Mouse (Mus musculus): ENCODE results near the gene 1700080O16Rik.

1700080O16Rik gene

GRCm38 (mm10) chrX:51972672-51973071 lies at the start of gene 1700080O16Rik:
TSS of gene 1700080O16Rik (minus strand) at chrX:51972772.
- DNase-seq (ENCODE audit: low spot score) = no peak

GRCm38 (mm10) chrX:52017660-52018059 lies 45.1 kb upstream of the 1700080O16Rik start:
- no peak for DNase-seq (ENCODE audit: low spot score)

DNA sequence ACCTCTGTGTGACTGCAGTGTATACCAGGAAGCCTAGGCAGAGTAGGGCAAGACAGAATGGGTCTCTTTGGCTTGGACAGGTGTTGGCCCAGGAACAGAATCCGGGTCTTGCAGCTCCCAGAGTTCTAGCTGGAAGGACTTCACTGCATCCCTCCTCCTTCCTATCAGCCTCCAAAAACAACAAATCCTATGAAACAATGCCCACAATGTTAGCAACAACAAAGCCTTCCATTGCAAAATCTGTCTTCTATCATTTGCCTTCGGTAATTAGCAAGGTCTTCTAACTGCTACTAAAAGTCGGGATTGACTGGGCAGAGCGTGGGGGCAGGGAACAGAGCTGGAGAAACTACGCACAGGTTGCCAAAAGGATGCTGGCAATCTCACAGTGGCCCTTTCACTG lies 27.5 kb upstream of the 1700080O16Rik start:
- no peak for DNase-seq (ENCODE audit: low spot score)

GRCm38 (mm10) chrX:51999426-51999825 lies 26.9 kb upstream of the 1700080O16Rik start:
- DNase-seq (ENCODE audit: low spot score) = no peak

- DNase-seq (ENCODE audit: low spot score) = no peak
Observed at GRCm38 (mm10) chrX:51976361-51976760, 3.8 kb upstream of the 1700080O16Rik start.

GRCm38 (mm10) chrX:51974618-51975017 lies 2.0 kb upstream of the 1700080O16Rik start:
- DNase-seq (ENCODE audit: low spot score) = no peak

GRCm38 (mm10) chrX:51948071-51948470 lies 24.5 kb downstream of the 1700080O16Rik start:
- DNase-seq (ENCODE audit: low spot score) = no peak

GRCm38 (mm10) chrX:51938076-51938475 lies 34.5 kb downstream of the 1700080O16Rik start:
- no peak for DNase-seq (ENCODE audit: low spot score)

GRCm38 (mm10) chrX:51919091-51919490 lies 53.5 kb downstream of the 1700080O16Rik start:
- no peak for DNase-seq (ENCODE audit: low spot score)

All from ovary, postnatal 10 days (tissue).